Mouse (Mus musculus) G1E-ER4 (cell line): ENCODE measurements around the gene Atp6v1e1. TPM values are rescaled to one million over a fixed set of nuclear protein-coding genes. Genes with fewer than 3 reads are reported as not detected.

Experiments used
- GATA1 ChIP-seq: IDR thresholded peaks from one replicate; pipeline ENCODE4 v1.8.0; 2012; ENCODE audit warnings: low read length, inconsistent platforms
- polyA plus RNA-seq: library from polyadenylated mRNA; stranded (reverse); fragments of >175 nt; gene quantifications from 2 replicates; pipeline ENCODE4 v1.2.3, GENCODE M21; 2012

Atp6v1e1 gene
- polyA plus RNA-seq, 1 experiment = 55.8 TPM

DNA sequence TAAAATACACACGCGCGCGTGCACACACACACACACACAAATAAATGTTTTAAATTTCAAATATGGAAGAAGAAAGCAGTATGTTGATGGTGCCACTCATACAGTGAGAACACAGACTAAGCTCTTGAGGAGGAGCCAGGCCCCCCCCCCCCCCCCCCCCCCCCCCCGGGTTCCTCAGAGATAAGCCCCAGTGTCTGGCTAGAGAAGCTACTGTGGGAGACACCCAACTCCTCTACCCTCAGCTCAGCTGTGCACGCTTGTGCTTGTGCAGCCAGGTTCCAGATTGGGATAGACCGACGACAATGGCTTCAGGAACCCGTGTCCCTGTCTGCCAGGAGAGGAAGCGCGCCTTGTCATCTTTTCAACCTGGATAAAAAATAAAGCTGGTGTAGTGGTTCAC is 32.4 kb downstream of the Atp6v1e1 start:
- no peak for TF ChIP-seq GATA1

DNA sequence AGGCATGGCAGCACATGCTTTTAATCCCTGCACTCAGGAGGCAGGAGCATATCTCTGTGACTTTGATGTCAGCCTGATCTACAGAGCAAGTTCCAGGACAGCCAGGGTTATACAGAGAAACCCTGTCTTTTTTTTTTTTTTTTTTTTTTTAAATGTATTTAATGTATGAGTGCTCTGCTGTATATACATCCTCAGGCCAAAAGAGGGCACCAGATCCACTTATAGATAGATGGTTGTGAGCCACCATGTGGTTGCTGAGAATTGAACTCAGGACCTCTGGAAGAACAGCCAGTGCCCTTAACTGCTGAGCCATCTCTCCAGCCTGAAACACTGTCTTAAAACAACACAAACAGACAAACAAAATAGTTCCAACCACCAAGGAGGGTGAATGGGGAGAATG is 33.7 kb downstream of the Atp6v1e1 start:
- no peak for TF ChIP-seq GATA1

DNA sequence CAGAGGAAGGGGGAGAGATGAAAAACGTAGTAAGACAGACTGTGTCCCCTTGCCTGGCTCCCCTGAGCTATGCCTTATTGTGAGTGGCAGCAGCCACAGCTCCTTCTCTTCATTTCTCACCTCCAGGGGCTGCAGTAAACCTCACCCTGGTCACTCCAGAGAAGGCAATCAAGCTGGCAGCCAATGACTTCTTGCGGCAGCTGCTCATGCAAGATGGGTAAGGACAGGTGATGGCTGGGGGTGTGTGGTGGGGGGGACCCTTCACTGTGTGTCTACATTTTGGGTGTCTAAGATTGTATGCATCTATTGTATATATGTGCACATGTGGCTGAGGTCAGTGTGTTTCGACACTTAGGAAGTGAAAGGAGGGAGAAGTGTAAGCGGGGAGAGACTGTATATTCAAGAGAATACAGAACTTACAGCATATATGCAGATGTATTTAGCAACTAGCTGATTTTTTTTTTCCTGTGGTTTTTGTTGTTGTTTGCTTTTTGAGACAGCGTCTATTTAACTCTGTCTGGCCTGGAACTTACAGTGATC is 34.5 kb downstream of the Atp6v1e1 start:
- no peak for TF ChIP-seq GATA1

DNA sequence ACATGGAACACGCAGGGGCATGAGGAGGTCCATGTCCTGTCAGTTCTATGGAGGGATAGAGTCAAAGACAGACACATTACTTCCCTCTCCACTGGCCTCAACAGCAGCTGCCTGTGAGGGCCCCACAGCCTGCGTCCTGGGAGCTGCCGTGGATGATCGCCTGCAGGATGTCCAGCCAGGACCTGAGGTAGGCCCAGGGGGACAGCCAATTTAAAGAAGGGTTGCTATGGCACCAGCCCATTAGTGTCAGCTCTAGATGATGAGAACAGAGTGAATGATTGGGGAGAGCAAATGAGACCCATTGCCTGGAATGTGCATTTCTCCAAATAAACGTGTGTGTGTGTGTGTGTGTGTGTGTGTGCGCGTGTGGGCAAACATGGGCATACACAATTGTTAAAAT is 38.2 kb downstream of the Atp6v1e1 start:
- no peak for TF ChIP-seq GATA1

DNA sequence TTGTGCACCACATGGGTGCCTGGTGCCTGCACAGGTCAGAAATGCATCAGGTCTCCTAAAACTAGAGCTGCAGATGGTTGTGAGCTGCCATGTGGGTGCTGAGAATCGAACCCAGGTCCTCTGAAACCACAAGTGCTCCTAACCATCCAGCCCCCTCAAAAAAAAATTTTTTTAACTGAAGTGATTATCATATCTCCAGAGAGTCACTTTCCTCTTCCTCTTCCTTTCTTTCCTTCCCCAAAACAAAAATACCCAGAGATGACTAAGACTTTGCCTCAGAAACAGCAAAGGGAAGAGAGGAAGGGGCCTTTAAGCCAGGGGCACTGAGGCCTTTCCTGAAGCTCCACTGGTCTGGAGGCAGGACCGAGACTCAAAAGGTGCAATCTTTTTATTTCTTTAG is 39.6 kb downstream of the Atp6v1e1 start:
- TF ChIP-seq GATA1 = no peak

DNA sequence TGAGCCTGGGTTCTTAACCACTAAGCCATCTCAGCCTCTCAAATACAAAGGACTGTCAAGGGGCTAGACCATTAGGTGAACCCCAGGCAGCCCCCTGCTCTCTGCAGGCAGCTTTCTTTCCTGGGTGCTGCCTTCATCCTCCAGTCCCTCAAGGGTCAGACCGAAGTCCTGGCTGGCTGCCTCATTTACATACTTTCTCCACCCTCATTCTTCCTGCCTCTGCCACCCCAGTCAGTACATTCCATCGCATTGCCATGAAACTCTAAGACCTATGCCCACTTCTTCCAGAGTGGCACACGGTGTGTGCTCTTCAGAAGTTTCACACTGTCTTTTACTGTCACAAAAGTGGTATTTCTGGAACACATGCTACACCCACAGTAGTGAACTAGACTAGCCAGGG is 44.4 kb downstream of the Atp6v1e1 start:
- no peak for TF ChIP-seq GATA1

DNA sequence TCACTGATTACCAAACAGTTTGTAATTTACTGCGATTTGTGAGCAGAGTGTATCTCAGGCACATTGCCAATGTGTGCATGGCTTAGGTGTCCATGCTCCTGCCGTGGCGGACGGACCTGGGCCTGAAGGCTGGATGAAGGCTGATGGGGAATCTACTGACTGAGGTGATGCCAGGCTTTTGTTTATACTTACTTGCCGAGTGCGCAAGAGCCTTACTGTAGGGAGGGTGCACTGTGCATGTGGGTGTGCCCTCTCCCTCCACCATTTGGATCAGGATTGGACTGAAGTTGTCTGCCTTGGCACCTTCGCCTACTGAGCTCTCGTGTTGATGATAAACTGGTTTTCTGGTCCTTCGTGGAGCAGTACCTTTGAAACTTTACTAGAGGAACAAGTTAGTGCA is 45.1 kb downstream of the Atp6v1e1 start:
- no peak for TF ChIP-seq GATA1

DNA sequence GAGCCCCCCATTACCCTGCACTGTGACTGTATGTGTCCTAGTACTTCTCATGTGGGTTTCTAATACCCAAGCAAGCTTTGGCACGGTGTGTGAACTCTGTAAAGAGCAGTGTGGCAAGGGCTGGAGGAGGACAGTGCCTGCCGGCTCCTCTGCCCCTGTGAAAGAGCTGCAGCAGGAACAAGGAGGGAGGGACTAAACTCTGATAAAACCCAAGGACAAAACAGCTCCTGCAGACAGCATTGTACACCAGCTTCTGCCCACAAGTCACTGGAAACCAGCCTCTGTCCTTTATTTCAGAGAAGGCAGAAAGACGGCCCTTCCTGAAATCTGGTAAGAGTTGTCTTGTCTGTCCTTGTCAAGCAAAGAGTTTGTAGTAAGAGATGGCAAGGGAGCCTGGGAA is 46.3 kb downstream of the Atp6v1e1 start:
- no peak for TF ChIP-seq GATA1

DNA sequence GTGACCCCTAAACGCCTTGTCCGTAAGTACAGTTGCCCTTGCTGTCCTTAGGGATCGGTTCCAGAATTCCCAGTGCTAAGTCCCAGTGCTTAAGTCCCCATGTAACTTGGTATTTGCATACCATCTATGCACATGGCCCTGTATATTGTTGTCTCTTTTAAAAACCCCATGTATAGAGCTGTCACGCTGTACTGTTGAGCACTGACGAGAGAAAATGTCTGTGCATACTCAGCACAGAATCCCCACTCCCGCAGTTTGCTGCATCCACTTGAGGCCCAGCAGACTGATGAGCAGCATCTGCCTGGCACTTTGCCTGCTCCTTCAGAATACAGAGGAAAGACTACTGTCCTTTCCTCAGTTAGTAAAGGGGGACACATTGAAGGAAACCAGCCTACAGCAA is 48.8 kb downstream of the Atp6v1e1 start:
- TF ChIP-seq GATA1 = no peak

DNA sequence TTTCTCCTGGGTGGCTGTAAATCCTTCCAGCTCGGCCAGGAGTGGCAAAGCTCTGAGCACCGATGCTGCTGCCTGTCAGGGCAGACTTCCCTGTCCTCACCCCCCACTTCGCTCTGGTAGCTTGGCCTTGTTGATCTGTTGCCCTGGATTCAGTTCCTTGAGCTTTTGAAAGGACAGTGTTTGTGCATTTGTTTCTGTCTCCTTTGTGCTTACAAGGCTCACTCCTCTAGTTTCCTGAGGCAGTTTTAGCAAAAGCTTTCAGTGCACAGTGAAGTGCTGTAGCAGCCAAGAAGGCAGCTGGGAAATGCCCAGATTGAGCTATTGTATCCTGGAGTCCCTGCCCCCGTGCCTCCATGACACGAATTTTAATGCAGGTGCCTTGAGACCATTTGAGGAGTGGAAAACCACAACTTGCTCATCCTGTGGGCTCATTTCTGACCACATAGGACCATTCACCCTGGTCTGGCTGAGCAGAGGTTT is 49.4 kb downstream of the Atp6v1e1 start, which contains the start of gene Slc25a18:
TSS of gene Slc25a18 (plus strand) at position 430 of the 480 bp plus-strand sequence.
- no peak for TF ChIP-seq GATA1

DNA sequence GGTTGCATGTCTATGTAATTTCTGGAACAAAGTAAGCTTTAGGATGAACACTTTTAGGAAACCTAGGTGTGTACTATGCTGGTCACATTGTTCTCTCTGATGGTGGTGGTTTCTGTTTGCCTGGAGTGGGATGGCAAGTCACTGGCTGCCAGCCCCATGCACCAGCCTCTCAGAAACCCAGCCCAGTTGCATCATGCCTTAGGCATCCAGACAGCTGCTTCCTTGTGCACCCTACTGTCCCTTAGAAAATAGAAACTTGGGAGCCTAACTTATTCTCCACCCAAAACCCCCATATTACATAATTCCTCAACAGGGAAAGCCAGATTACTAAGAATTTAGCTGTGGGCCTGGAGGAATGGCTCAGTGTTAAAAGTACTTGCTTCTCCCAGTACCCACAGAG is 50.6 kb downstream of the Atp6v1e1 start:
- TF ChIP-seq GATA1 = no peak

DNA sequence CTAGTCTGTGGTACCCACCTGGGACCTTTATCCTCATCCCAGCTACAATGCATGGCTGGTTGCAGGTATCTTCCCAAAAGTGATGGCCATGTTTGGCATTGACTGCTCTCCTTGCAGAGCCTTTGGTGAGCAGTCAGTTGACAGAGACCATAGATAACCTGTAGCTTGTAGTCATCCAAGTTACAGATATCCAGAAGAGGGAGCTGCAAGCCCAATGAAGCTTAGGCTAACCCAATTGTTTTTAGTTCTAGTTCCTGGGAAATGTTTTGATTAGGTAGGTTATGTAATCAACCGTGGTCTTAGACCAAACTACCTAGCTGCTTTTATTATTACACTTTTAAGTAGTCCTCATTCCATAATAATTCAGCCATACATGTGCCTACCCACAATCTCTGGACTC is 51.2 kb downstream of the Atp6v1e1 start:
- no peak for TF ChIP-seq GATA1

DNA sequence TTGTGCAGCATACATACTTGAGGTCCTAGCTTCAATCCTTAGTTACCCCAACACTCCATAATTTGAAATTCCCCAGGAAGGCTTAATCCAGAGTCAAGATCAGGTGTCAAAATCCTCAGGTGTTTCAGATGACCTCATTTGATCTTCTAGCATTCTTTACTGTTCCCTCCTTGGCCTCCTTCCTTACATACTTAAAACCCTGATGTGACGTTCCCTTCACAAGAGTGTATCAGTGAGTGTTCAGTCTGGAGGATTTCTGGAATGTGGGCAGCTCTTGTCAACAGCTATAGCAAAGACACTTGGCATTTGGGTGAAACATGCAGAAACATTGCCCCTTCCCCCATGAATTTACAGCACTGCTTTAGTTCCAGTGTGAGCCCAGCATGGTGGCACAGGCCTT is 52.6 kb downstream of the Atp6v1e1 start:
- TF ChIP-seq GATA1 = no peak

DNA sequence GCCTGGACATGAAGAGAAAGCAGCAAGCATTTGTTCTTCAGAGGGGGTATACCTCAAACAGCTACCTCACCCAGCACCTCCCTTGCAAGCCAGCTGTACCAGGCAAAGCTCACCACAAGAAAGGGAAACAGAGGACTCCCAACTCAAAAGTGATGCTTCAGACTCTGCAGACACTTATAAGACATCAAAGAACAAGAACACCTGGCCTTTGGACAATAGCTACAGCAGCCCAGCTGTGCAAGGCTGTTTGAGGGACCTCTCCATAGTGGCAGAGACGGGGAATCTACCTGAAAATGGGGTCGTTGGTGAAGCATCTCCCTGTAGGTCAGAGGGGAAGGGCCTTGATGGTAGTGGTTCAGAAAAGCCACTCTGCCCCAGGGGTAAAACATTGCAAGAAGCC is 61.4 kb downstream of the Atp6v1e1 start:
- TF ChIP-seq GATA1 = no peak

DNA sequence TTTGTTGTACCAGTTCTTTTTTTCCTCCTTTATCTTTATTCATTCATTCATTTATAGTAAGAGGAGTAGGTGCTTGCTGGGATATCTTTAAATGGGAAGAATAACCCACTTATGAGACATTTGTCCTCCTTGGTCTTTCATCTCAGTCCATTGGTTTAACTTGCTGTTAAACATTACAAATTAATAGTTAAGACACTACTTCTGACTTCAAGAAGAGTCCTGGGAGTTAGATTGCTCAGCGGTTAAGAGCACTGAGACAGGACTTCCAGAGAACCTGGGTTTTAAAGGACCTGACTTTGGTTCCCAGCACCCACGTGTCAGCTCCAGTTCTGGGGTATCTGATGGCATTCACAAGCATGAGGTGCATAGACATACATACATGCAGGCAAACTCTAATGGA is 76.2 kb downstream of the Atp6v1e1 start:
- no peak for TF ChIP-seq GATA1

Other genes with a start within 250 kb of the Atp6v1e1 start
- gene Cecr2, start 156.4 kb downstream of the Atp6v1e1 start, polyA plus RNA-seq = 28.8 and 34.2 TPM in 2 replicates
- 0.25 and 0.36 TPM in 2 replicates for gene Slc25a18, start 49.2 kb downstream of the Atp6v1e1 start, polyA plus RNA-seq
- gene Bcl2l13, start 13.4 kb upstream of the Atp6v1e1 start, polyA plus RNA-seq = 513 and 679 TPM in 2 replicates
- 13.1 and 19.4 TPM in 2 replicates for gene Bid, start 94.1 kb upstream of the Atp6v1e1 start, polyA plus RNA-seq